In genomic region chr7:127041851-127042672, GRCm38 (mm10) we compare ENCODE assay signal across 8 mouse cellular contexts. TPM values are rescaled to one million over a fixed set of nuclear protein-coding genes. Genes with fewer than 3 reads are reported as not detected.
DNase-seq lines count a peak whose midpoint lies in the region; ATAC-seq and TF ChIP-seq lines count a peak whose summit lies in the region.

TSS of gene Kif22 (minus strand) at chr7:127042471.

- peak; percentile 94 for DNase-seq in MN1 (ENCODE audit: low spot score)
- peak; percentile 88 to 93 for DNase-seq in cerebellum, adult 2 months
- DNase-seq in forebrain, postnatal 0 days, result peak; percentile 92
- peak; percentile 95 for DNase-seq in heart, postnatal 4 days
- DNase-seq in layer of hippocampus, adult 8-10 months (ENCODE audit: low spot score in 2 of 2), result peak; percentile 78 to 88
- DNase-seq in lung, postnatal 10 days, result peak; percentile 94
- peak; percentile 92 for DNase-seq in ovary, postnatal 14 days (ENCODE audit: low spot score)
- peak; percentile 77 to 87 for DNase-seq in thymus, postnatal 10 days (ENCODE audit: low spot score in 2 of 2)

- whole genome bisulfite sequencing in cerebellum, adult 2 months, result under 1% methylated on average over 53 of the region's 53 CpGs
- WGBS in forebrain, postnatal 0 days, result under 1% methylated on average over 53 of the region's 53 CpGs

- no peaks in the 10 kb centered on the region for H3K9me3 ChIP-seq in forebrain, postnatal 0 days (ENCODE audit: low read length)

- no peaks in the 10 kb centered on the region for H3K27me3 ChIP-seq in cerebellum, adult 2 months (ENCODE audit: control insufficient read depth, insufficient read depth, low read length)
- no peaks in the 10 kb centered on the region for H3K27me3 ChIP-seq in forebrain, postnatal 0 days (ENCODE audit: insufficient read depth, low read length)

- no peaks in the 10 kb centered on the region for H3K36me3 ChIP-seq in forebrain, postnatal 0 days (ENCODE audit: insufficient read depth)

- H3K9ac ChIP-seq in forebrain, postnatal 0 days, result peak within 1 kb of the TSS; percentile 52

- peak; percentile 91 for ATAC-seq in forebrain, postnatal 0 days

- no peak within 1 kb of the TSS; the same call in 1 of the 2 replicates for H3K27ac ChIP-seq in cerebellum, adult 2 months (ENCODE audit: insufficient read depth, low read length)
- 0 out of 2 replicates have a peak within 1 kb of the TSS, but pooled peaks have one; percentile 66 for H3K27ac ChIP-seq in forebrain, postnatal 0 days (ENCODE audit: low read depth, low read length)

- TF ChIP-seq CTCF in cerebellum, adult 2 months (IDR thresholded peaks at IDR 0.05; ENCODE audit: borderline replicate concordance, insufficient read depth, low read depth, low read length), result no peak
- no peak for TF ChIP-seq CTCF in forebrain, postnatal 0 days (IDR thresholded peaks at IDR 0.05; ENCODE audit: low read depth)

- H3K4me1 ChIP-seq in cerebellum, adult 2 months (ENCODE audit: control insufficient read depth, insufficient read depth, low read length), result no peaks in the 10 kb centered on the region
- peaks cover 5% of the 10 kb centered on the region; the same call in 1 of the 2 replicates for H3K4me1 ChIP-seq in forebrain, postnatal 0 days (ENCODE audit: insufficient read depth)

- peak within 1 kb of the TSS; percentile 97 for H3K4me2 ChIP-seq in forebrain, postnatal 0 days (ENCODE audit: low read depth)

- TF ChIP-seq POLR2A in cerebellum, adult 2 months (IDR thresholded peaks at IDR 0.05; ENCODE audit: borderline replicate concordance, insufficient read depth, low read length), result peak; percentile 49; the same call in 1 of the 2 replicates

- peak within 1 kb of the TSS; percentile 93 for H3K4me3 ChIP-seq in cerebellum, adult 2 months (replicated peaks; ENCODE audit: insufficient read depth, low read depth, low read length)
- peak within 1 kb of the TSS; percentile 65 for H3K4me3 ChIP-seq in forebrain, postnatal 0 days (ENCODE audit: low read depth, low read length)

RNA-seq across cellular contexts. Expression of gene Kif22, which starts in this region (rescaled TPM):
- polyA plus RNA-seq in cerebellum, adult 2 months (2012; rRNA removed), result 7.7 and 9.1 TPM in 2 replicates
- total RNA-seq in forebrain, postnatal 0 days (2014; rRNA removed), result 6.2 and 6.5 TPM in 2 replicates
- 16.6 and 17.3 TPM in 2 replicates for polyA plus RNA-seq in forebrain, postnatal 0 days (2015; fragmentation: Nextera tagmentation; extraction: Ambion mirVana)
- total RNA-seq in heart, postnatal 4 days (2021), result 10 to 100 TPM; 43.2 to 48.6 TPM
- 1 to 10 TPM; 2.5 to 9.4 (median 3.8) TPM for total RNA-seq in layer of hippocampus, adult 8-10 months (2022)
